Mouse (Mus musculus): ENCODE results near the gene Zfp654. TPM values are rescaled to one million over a fixed set of nuclear protein-coding genes. Genes with fewer than 3 reads are reported as not detected.

Zfp654 gene
- total RNA-seq (2023), result 31.9 TPM

GRCm38 (mm10) chr16:64851563-64852362 is at the start of gene Zfp654, which contains the start of gene Cggbp1:
Zfp654 (minus strand) TSS chr16:64851652.
Cggbp1 (plus strand) TSS chr16:64851996.

GRCm38 (mm10) chr16:64770521-64771430 is 80.7 kb downstream of the Zfp654 start, which contains the start of gene 4930453N24Rik:
4930453N24Rik (minus strand) TSS chr16:64771161.

Other genes with a start within 250 kb of the Zfp654 start
- not detected for gene Csnka2ip, start 249.2 kb downstream of the Zfp654 start, total RNA-seq (2023)
- 41.9 TPM for gene 4930453N24Rik, start 80.5 kb downstream of the Zfp654 start, total RNA-seq (2023)
- gene Cggbp1, start 344 bp upstream of the Zfp654 start, total RNA-seq (2023), result 102 TPM